Mouse (Mus musculus) neutrophil, adult 83 days (primary cell): ENCODE data around the gene Zfp398. TPM values are rescaled to one million over a fixed set of nuclear protein-coding genes. Genes with fewer than 3 reads are reported as not detected.

Experiments
- total RNA-seq, 2 experiments: library from RNA; stranded (reverse); gene quantifications; one replicate each; pipeline ENCODE4 v1.2.4; 2023

The Zfp398 gene
- total RNA-seq: 1 to 10 TPM; 9.0 to 9.2 TPM

DNA sequence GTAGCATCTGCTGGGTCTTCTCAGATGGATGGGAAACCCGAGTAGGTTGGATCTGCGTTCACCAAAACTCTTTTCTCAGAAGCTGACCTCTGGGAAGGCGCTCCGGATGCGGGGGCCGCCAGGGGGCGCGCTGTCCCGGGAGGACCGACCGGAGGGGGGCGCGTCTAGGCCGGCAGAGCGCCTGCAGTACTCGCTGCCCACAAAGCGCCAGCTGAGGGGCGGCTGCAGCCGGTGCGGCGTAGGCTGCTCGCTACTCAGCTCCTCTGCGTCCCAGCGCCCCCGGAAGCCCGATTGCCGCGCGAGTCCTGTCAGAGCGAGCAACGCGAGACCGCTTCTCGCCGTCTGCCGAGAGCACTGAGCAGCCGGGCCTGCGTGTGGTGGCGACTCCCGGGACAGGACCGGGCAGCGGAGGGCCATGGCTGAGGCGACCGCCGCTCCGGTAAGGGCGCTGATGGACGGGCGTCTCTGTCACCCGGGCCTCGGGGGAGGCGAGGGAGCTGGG, at the start of gene Zfp398:
Zfp398 (plus strand) TSS at position 180 of the 502 bp plus-strand sequence.

GRCm38 (mm10) chr6:47813257-47813878, 22.1 kb upstream of the Zfp398 start, which contains the start of gene Pdia4:
TSS of gene Pdia4 (minus strand) at chr6:47813430.

DNA sequence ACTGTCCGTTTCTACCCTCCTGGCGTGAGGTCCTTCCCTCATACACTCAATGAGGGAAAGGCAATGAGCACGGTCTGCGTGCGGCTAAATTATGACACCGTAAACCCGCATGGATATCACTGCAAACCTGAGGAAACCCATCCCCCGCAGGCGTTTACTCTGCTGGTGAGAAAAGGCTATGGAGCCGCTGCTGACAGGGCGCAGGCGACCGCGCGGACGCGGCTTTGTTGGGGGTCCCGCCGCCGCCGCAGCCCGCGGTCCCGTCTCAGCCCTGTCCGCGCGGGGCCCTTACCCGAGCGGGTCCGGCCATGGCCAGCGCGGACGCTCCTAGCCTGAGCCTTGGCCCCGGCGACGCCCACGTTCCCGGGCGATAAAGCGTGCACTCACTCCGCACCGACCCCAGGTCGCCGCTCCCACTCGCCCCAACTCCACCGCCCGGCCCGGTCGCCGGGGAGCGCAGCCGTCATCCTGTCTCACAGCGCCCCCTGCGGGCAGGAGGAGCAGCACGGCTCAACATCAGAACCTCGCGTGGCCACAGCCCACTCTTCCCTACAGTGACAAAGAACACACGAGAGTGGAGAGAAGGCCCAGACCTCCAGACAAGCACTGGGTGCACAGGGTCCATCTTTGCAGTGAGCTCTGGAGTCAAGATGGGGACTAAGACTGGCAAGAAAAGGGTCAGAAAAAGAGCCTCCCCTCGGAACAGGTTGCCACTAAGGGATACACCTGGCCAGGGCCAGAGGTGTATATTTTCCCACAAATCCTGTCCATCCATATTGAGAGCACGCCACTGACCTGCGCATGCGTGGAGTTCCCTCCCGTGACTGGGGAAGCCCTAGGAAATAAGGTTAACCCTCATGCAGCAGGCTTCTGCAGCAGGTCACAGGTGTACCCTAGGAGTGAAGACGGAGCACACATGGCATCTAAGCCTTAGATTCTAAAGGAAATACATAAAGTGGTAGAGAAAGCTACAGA, 5.1 kb upstream of the Zfp398 start, which contains the start of gene Zfp786:
Zfp786 (minus strand) TSS at position 764 of the 975 bp plus-strand sequence.

GRCm38 (mm10) chr6:47877058-47877457, 41.6 kb downstream of the Zfp398 start, which contains the start of gene Zfp282:
TSS of gene Zfp282 (plus strand) at chr6:47877204.

DNA sequence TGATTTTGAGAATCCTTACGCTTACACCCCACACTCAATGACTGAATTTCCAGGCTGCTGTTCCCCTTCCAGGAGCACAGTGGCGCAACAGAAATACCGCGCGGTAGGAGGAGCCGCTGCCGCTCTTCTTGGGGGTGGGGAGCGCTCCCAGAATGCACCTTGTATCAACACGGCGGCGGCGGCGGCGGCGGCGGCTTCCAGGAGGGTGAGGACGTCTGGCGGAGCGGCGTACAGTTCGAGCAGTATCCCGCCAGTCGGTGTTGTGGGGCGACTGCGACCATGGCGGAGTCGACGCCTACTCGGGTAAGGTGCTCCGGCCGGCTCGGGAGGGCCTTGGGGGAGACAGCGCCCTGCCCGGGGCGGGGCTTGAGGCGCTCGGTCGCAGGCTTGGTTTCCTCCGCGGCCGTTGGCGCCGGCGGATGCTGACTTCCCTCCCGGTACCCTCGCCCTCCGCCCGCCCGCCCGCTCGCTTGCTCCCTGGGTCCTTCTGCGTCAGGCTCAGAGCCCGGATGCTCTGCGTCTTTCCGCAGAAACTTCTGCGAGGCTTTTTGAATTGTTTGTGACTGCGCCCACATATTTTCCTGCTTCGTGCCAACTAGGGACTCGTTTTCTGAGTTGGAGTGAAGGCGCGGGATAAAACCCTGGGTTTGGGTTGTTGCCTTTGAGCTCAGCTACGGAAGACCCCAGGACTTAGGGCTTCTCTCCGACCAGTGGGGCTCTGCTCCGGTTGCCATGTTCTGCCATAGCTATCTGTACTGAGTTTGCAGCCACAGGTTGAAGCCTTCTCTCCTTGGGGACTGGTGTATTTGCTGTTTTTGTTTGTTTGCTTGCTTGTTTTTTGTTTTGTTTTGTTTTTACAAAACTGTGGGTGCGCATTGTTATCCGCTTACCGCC, 85.2 kb downstream of the Zfp398 start, which contains the start of gene Zfp212:
Zfp212 (plus strand) TSS at position 30 of the 894 bp plus-strand sequence.

Other genes with a start within 250 kb of the Zfp398 start
- gene Ezh2, start 240.3 kb upstream of the Zfp398 start, total RNA-seq: 10 to 100 TPM; 88.2 to 95.0 TPM
- gene Pdia4, start 22.2 kb upstream of the Zfp398 start, total RNA-seq: 10 to 100 TPM; 43.9 to 45.5 TPM
- gene Zfp786, start 4.8 kb upstream of the Zfp398 start, total RNA-seq: under 1 TPM in 1 of 2 experiments, not detected in 1; 0.31 TPM
- 1 to 10 TPM; 8.5 to 9.7 TPM for gene Zfp282, start 41.5 kb downstream of the Zfp398 start, total RNA-seq
- 10 to 100 TPM; 17.6 to 18.1 TPM for gene Zfp212, start 84.8 kb downstream of the Zfp398 start, total RNA-seq
- 1 to 10 TPM; 2.9 to 3.4 TPM for gene Zfp956, start 117.7 kb downstream of the Zfp398 start, total RNA-seq
- gene Zfp777, start 213.2 kb downstream of the Zfp398 start, total RNA-seq: 1 to 10 TPM; 6.8 to 8.6 TPM